Mouse (Mus musculus): ENCODE measurements around the gene Sf3a2. TPM values are rescaled to one million over a fixed set of nuclear protein-coding genes. Genes with fewer than 3 reads are reported as not detected.
"Not testable (repeated sequence)": the region's sequence is repeated elsewhere in the genome, so short reads cannot be mapped to it uniquely, and the experiment has no call there.

The Sf3a2 gene
- polyA plus RNA-seq, 1 experiment from 2014 or later = 102 TPM

GRCm38 (mm10) chr10:80813366-80813765 is 15.4 kb downstream of the Sf3a2 start, which contains the start of gene Jsrp1:
TSS of gene Jsrp1 (minus strand) at chr10:80813498.
- WGBS = 74% methylated on average over 4 of the region's 4 CpGs
- Histone ChIP-seq H3K4me1 (ENCODE audit: control insufficient read depth, insufficient read depth, low read length) (peaks cover 23% of the 10 kb centered on the region), H3K4me3 (ENCODE audit: low read length) (no peak within 1 kb of the TSS), H3K4me2 (replicated peaks; ENCODE audit: low read depth, low read length) (no peak within 1 kb of the TSS), H3K36me3 (ENCODE audit: control insufficient read depth, insufficient read depth, low read length) (no peaks in the 10 kb centered on the region), H3K9ac (ENCODE audit: low read depth, low read length) (no peak within 1 kb of the TSS), H3K27ac (ENCODE audit: low read depth, low read length) (no peak within 1 kb of the TSS), H3K9me3 (ENCODE audit: control insufficient read depth, low read length) (no peaks in the 10 kb centered on the region), H3K27me3 (ENCODE audit: control insufficient read depth, insufficient read depth, low read length) (peaks cover 7% of the 10 kb centered on the region; the same call in 1 of the 2 replicates)
- no peak for ATAC-seq (ENCODE audit: low FRiP score, low TSS enrichment)

GRCm38 (mm10) chr10:80814800-80815199 is 16.8 kb downstream of the Sf3a2 start:
- H3K4me2 ChIP-seq (replicated peaks; ENCODE audit: low read depth, low read length) = no peak overlapping the region
- no peak overlapping the region for H3K9ac ChIP-seq (ENCODE audit: low read depth, low read length)
- H3K36me3 ChIP-seq (ENCODE audit: control insufficient read depth, insufficient read depth, low read length) = no peaks in the 10 kb centered on the region
- ATAC-seq (ENCODE audit: low FRiP score, low TSS enrichment) = no peak
- peaks cover 10% of the 10 kb centered on the region; the same call in 1 of the 2 replicates for H3K4me1 ChIP-seq (ENCODE audit: control insufficient read depth, insufficient read depth, low read length)
- H3K4me3 ChIP-seq (ENCODE audit: low read length) = no peak overlapping the region
- H3K9me3 ChIP-seq (ENCODE audit: control insufficient read depth, low read length) = no peaks in the 10 kb centered on the region
- H3K27me3 ChIP-seq (ENCODE audit: control insufficient read depth, insufficient read depth, low read length) = peaks cover 3% of the 10 kb centered on the region; the same call in 1 of the 2 replicates
- 61% methylated on average over 7 of the region's 7 CpGs for whole genome bisulfite sequencing
- no peak overlapping the region for H3K27ac ChIP-seq (ENCODE audit: low read depth, low read length)

GRCm38 (mm10) chr10:80816303-80816702 is 18.3 kb downstream of the Sf3a2 start:
- not testable (repeated sequence) for H3K27ac ChIP-seq (ENCODE audit: low read depth, low read length); H3K4me3 ChIP-seq (ENCODE audit: low read length); H3K36me3 ChIP-seq (ENCODE audit: control insufficient read depth, insufficient read depth, low read length); H3K9me3 ChIP-seq (ENCODE audit: control insufficient read depth, low read length); ATAC-seq (ENCODE audit: low FRiP score, low TSS enrichment); H3K4me1 ChIP-seq (ENCODE audit: control insufficient read depth, insufficient read depth, low read length); H3K9ac ChIP-seq (ENCODE audit: low read depth, low read length); H3K4me2 ChIP-seq (replicated peaks; ENCODE audit: low read depth, low read length); H3K27me3 ChIP-seq (ENCODE audit: control insufficient read depth, insufficient read depth, low read length)
- WGBS = 90% methylated on average over 3 of the region's 3 CpGs

GRCm38 (mm10) chr10:80817164-80817563 is 19.2 kb downstream of the Sf3a2 start:
- no peak overlapping the region for H3K9ac ChIP-seq (ENCODE audit: low read depth, low read length)
- no peak for ATAC-seq (ENCODE audit: low FRiP score, low TSS enrichment)
- H3K4me2 ChIP-seq (replicated peaks; ENCODE audit: low read depth, low read length) = no peak overlapping the region
- no peaks in the 10 kb centered on the region for H3K9me3 ChIP-seq (ENCODE audit: control insufficient read depth, low read length)
- H3K4me3 ChIP-seq (ENCODE audit: low read length) = no peak overlapping the region
- no peaks in the 10 kb centered on the region for H3K27me3 ChIP-seq (ENCODE audit: control insufficient read depth, insufficient read depth, low read length)
- 0 out of 2 replicates have a peak, but pooled peaks cover 2% of the 10 kb centered on the region for H3K4me1 ChIP-seq (ENCODE audit: control insufficient read depth, insufficient read depth, low read length)
- H3K36me3 ChIP-seq (ENCODE audit: control insufficient read depth, insufficient read depth, low read length) = no peaks in the 10 kb centered on the region
- 51% methylated on average over 2 of the region's 2 CpGs for WGBS
- no peak overlapping the region for H3K27ac ChIP-seq (ENCODE audit: low read depth, low read length)

- H3K27ac ChIP-seq (ENCODE audit: low read depth, low read length); H3K4me1 ChIP-seq (ENCODE audit: control insufficient read depth, insufficient read depth, low read length); H3K36me3 ChIP-seq (ENCODE audit: control insufficient read depth, insufficient read depth, low read length); H3K4me2 ChIP-seq (replicated peaks; ENCODE audit: low read depth, low read length); H3K4me3 ChIP-seq (ENCODE audit: low read length); H3K9me3 ChIP-seq (ENCODE audit: control insufficient read depth, low read length); H3K9ac ChIP-seq (ENCODE audit: low read depth, low read length); ATAC-seq (ENCODE audit: low FRiP score, low TSS enrichment); H3K27me3 ChIP-seq (ENCODE audit: control insufficient read depth, insufficient read depth, low read length): not testable (repeated sequence)
- 77% methylated on average over 7 of the region's 7 CpGs for WGBS
Observed at GRCm38 (mm10) chr10:80817955-80818354, 20.0 kb downstream of the Sf3a2 start.

GRCm38 (mm10) chr10:80818599-80819281 is 20.7 kb downstream of the Sf3a2 start:
- no peak for ATAC-seq (ENCODE audit: low FRiP score, low TSS enrichment)
- H3K4me1 ChIP-seq (ENCODE audit: control insufficient read depth, insufficient read depth, low read length) = no peaks in the 10 kb centered on the region
- H3K4me2 ChIP-seq (replicated peaks; ENCODE audit: low read depth, low read length) = no peak overlapping the region
- no peak overlapping the region for H3K27ac ChIP-seq (ENCODE audit: low read depth, low read length)
- WGBS = 61% methylated on average over 6 of the region's 6 CpGs
- H3K36me3 ChIP-seq (ENCODE audit: control insufficient read depth, insufficient read depth, low read length) = no peaks in the 10 kb centered on the region
- no peaks in the 10 kb centered on the region for H3K27me3 ChIP-seq (ENCODE audit: control insufficient read depth, insufficient read depth, low read length)
- no peak overlapping the region for H3K4me3 ChIP-seq (ENCODE audit: low read length)
- H3K9ac ChIP-seq (ENCODE audit: low read depth, low read length) = no peak overlapping the region
- H3K9me3 ChIP-seq (ENCODE audit: control insufficient read depth, low read length) = no peaks in the 10 kb centered on the region

GRCm38 (mm10) chr10:80819406-80819805 is 21.4 kb downstream of the Sf3a2 start:
- H3K4me3 ChIP-seq (ENCODE audit: low read length) = no peak overlapping the region
- no peaks in the 10 kb centered on the region for H3K27me3 ChIP-seq (ENCODE audit: control insufficient read depth, insufficient read depth, low read length)
- ATAC-seq (ENCODE audit: low FRiP score, low TSS enrichment) = no peak
- H3K27ac ChIP-seq (ENCODE audit: low read depth, low read length) = no peak overlapping the region
- H3K4me1 ChIP-seq (ENCODE audit: control insufficient read depth, insufficient read depth, low read length) = no peaks in the 10 kb centered on the region
- no peak overlapping the region for H3K4me2 ChIP-seq (replicated peaks; ENCODE audit: low read depth, low read length)
- H3K36me3 ChIP-seq (ENCODE audit: control insufficient read depth, insufficient read depth, low read length) = no peaks in the 10 kb centered on the region
- no peaks in the 10 kb centered on the region for H3K9me3 ChIP-seq (ENCODE audit: control insufficient read depth, low read length)
- no peak overlapping the region for H3K9ac ChIP-seq (ENCODE audit: low read depth, low read length)
- 64% methylated on average over 3 of the region's 3 CpGs for WGBS

GRCm38 (mm10) chr10:80821991-80822390 is 24.0 kb downstream of the Sf3a2 start:
- Histone ChIP-seq H3K27ac (ENCODE audit: low read depth, low read length) (no peak overlapping the region), H3K9ac (ENCODE audit: low read depth, low read length) (no peak overlapping the region), H3K36me3 (ENCODE audit: control insufficient read depth, insufficient read depth, low read length) (no peaks in the 10 kb centered on the region), H3K4me2 (replicated peaks; ENCODE audit: low read depth, low read length) (no peak overlapping the region), H3K9me3 (ENCODE audit: control insufficient read depth, low read length) (no peaks in the 10 kb centered on the region), H3K27me3 (ENCODE audit: control insufficient read depth, insufficient read depth, low read length) (no peaks in the 10 kb centered on the region), H3K4me1 (ENCODE audit: control insufficient read depth, insufficient read depth, low read length) (no peaks in the 10 kb centered on the region), H3K4me3 (ENCODE audit: low read length) (no peak overlapping the region)
- ATAC-seq (ENCODE audit: low FRiP score, low TSS enrichment) = no peak
- 41% methylated on average over 2 of the region's 2 CpGs for WGBS

GRCm38 (mm10) chr10:80822528-80822927 is 24.5 kb downstream of the Sf3a2 start:
- no peak for ATAC-seq (ENCODE audit: low FRiP score, low TSS enrichment)
- WGBS = 90% methylated on average over 5 of the region's 5 CpGs
- Histone ChIP-seq H3K4me1 (ENCODE audit: control insufficient read depth, insufficient read depth, low read length) (peaks cover 1% of the 10 kb centered on the region; the same call in 1 of the 2 replicates), H3K27ac (ENCODE audit: low read depth, low read length) (no peak overlapping the region), H3K9ac (ENCODE audit: low read depth, low read length) (no peak overlapping the region), H3K4me3 (ENCODE audit: low read length) (no peak overlapping the region), H3K27me3 (ENCODE audit: control insufficient read depth, insufficient read depth, low read length) (no peaks in the 10 kb centered on the region), H3K4me2 (replicated peaks; ENCODE audit: low read depth, low read length) (no peak overlapping the region), H3K9me3 (ENCODE audit: control insufficient read depth, low read length) (no peaks in the 10 kb centered on the region), H3K36me3 (ENCODE audit: control insufficient read depth, insufficient read depth, low read length) (no peaks in the 10 kb centered on the region)
